ENCODE assay signal across 26 mouse cellular contexts in the genomic region with DNA sequence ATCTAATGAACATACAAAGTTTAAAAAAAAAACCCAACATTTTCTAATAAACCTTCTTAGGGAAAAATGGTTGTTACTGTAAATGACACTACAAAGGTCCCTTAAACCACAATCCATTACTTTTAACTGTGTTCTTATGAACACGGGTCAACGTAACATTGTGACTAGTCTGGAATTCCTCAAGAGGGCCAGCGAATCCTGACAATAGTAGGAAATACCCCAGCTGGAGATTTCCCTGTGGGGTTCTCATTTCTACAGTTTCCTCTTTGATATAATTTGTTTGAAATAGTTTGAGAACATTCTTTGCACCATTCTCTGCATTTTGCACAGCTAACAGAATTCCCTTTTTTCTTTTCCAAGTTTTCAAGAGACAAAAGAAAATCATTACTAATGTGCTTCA.
DNase-seq lines count a peak whose midpoint lies in the region; ATAC-seq and TF ChIP-seq lines count a peak whose summit lies in the region.
"Had no signal": no experiment of that assay in that cellular context is flagged by ENCODE, and none has a peak within 500 bp of the region (broad histone marks: within the 10 kb centered on the region; RNA-seq: fewer than 3 reads in every experiment).

No protein-coding gene starts in this region.

- H3K4me2 ChIP-seq in heart, embryonic 11.5 days, result no peak overlapping the region
- no peak overlapping the region for H3K4me2 ChIP-seq in lung, embryonic 14.5 days
- no peak overlapping the region for H3K4me2 ChIP-seq in lung, postnatal 0 days (replicated peaks; ENCODE audit: low read depth, low read length)
- H3K4me2 ChIP-seq: forebrain, embryonic 13.5 days; hindbrain, embryonic 14.5 days; midbrain, embryonic 15.5 days; neural tube, embryonic 15.5 days had no signal

- DNase-seq in heart, adult 9 months (ENCODE audit: low spot score in 2 of 2), result peak; percentile 38 to 46
- peak; percentile 19 for DNase-seq in kidney, adult 2 months
- DNase-seq in kidney, adult 18-20 months, result no peak
- peak; percentile 31 for DNase-seq in lung, embryonic 14.5 days
- no peak for DNase-seq in lung, postnatal 0 days (ENCODE audit: low spot score)
- no peak for DNase-seq in right cerebral cortex, adult 18-20 months
- DNase-seq: adrenal gland, postnatal 14 days; cerebellum, adult 11 months; cerebellum, adult 9-10 months; cerebellum, postnatal 36 days; gastrocnemius, postnatal 10 days; kidney, adult 8-10 months; liver; lung, adult 2 months; retina, postnatal 1 day; right cerebral cortex, postnatal 25 days; thymus, adult 2 months; thymus, postnatal 36 days had no signal

- TF ChIP-seq EP300 in lung, postnatal 0 days (IDR thresholded peaks at IDR 0.05), result no peak

- no peak for ATAC-seq in heart, embryonic 11.5 days (replicated peaks; ENCODE audit: insufficient number of reproducible peaks, low FRiP score, low TSS enrichment)
- no peak for ATAC-seq in lung, embryonic 14.5 days (ENCODE audit: insufficient read depth)
- no peak for ATAC-seq in lung, postnatal 0 days
- ATAC-seq: forebrain, embryonic 13.5 days; midbrain, embryonic 15.5 days; Patski had no signal

- H3K27ac ChIP-seq in heart, embryonic 11.5 days (ENCODE audit: low read depth, low read length), result no peak overlapping the region
- H3K27ac ChIP-seq in kidney, adult 2 months (ENCODE audit: insufficient read depth, low read depth, low read length), result no peak overlapping the region
- H3K27ac ChIP-seq in lung, embryonic 14.5 days (ENCODE audit: low read depth), result peak overlapping the region; percentile 10; the same call in 1 of the 2 replicates
- no peak overlapping the region for H3K27ac ChIP-seq in lung, postnatal 0 days (ENCODE audit: low read length)
- H3K27ac ChIP-seq: forebrain, embryonic 13.5 days; hindbrain, embryonic 14.5 days; liver, embryonic 14.5 days; midbrain, embryonic 10.5 days; midbrain, embryonic 15.5 days; neural tube, embryonic 15.5 days had no signal

- 49% methylated on average over 3 of the region's 3 CpGs for WGBS in heart, embryonic 11.5 days (ENCODE audit: insufficient replicate concordance)
- 54% methylated on average over 3 of the region's 3 CpGs for WGBS in kidney, adult 2 months
- 28% methylated on average over 3 of the region's 3 CpGs for WGBS in lung, embryonic 14.5 days
- 24% methylated on average over 3 of the region's 3 CpGs for WGBS in lung, postnatal 0 days

- no peaks in the 10 kb centered on the region for H3K9me3 ChIP-seq in heart, embryonic 11.5 days (replicated peaks; ENCODE audit: control insufficient read depth, low read length)
- H3K9me3 ChIP-seq in lung, embryonic 14.5 days (ENCODE audit: low read depth, low read length), result no peaks in the 10 kb centered on the region
- H3K9me3 ChIP-seq in lung, postnatal 0 days (ENCODE audit: low read length), result no peaks in the 10 kb centered on the region
- H3K9me3 ChIP-seq: forebrain, embryonic 13.5 days; midbrain, embryonic 10.5 days; midbrain, embryonic 15.5 days; neural tube, embryonic 15.5 days had no signal

- H3K36me3 ChIP-seq in heart, embryonic 11.5 days (ENCODE audit: control insufficient read depth, insufficient read depth, low read length), result no peaks in the 10 kb centered on the region
- no peaks in the 10 kb centered on the region for H3K36me3 ChIP-seq in kidney, adult 2 months (ENCODE audit: control insufficient read depth, insufficient read depth, low read length)
- H3K36me3 ChIP-seq in lung, embryonic 14.5 days (ENCODE audit: insufficient read depth), result no peaks in the 10 kb centered on the region
- H3K36me3 ChIP-seq in lung, postnatal 0 days (ENCODE audit: insufficient read depth, low read length), result no peaks in the 10 kb centered on the region
- H3K36me3 ChIP-seq: midbrain, embryonic 10.5 days; midbrain, embryonic 15.5 days; neural tube, embryonic 15.5 days had no signal

- H3K4me3 ChIP-seq in heart, embryonic 11.5 days (ENCODE audit: low read depth, low read length), result no peak overlapping the region
- no peak overlapping the region for H3K4me3 ChIP-seq in kidney, adult 2 months (ENCODE audit: insufficient read depth, low read depth, low read length)
- no peak overlapping the region for H3K4me3 ChIP-seq in lung, embryonic 14.5 days (ENCODE audit: low read depth, low read length)
- H3K4me3 ChIP-seq in lung, postnatal 0 days (ENCODE audit: low read depth, low read length), result no peak overlapping the region
- H3K4me3 ChIP-seq: forebrain, embryonic 13.5 days; midbrain, embryonic 10.5 days; midbrain, embryonic 15.5 days; neural tube, embryonic 15.5 days had no signal

- no peak for TF ChIP-seq POLR2A in kidney, adult 2 months (IDR thresholded peaks at IDR 0.05; ENCODE audit: low read depth, low read length)

- TF ChIP-seq CTCF in kidney, adult 2 months (conservative IDR thresholded peaks at IDR 0.05; ENCODE audit: insufficient read depth, insufficient read length, low read depth, low read length), result no peak
- no peak for TF ChIP-seq CTCF in lung, embryonic 14.5 days (IDR thresholded peaks at IDR 0.05; ENCODE audit: low read depth)
- no peak for TF ChIP-seq CTCF in lung, postnatal 0 days (IDR thresholded peaks at IDR 0.05)

- no peaks in the 10 kb centered on the region for H3K27me3 ChIP-seq in heart, embryonic 11.5 days (ENCODE audit: control insufficient read depth, insufficient read depth, low read length)
- H3K27me3 ChIP-seq in kidney, adult 2 months (replicated peaks; ENCODE audit: control insufficient read depth, insufficient read depth, low read length), result no peaks in the 10 kb centered on the region
- H3K27me3 ChIP-seq in lung, embryonic 14.5 days (ENCODE audit: insufficient read depth, low read length), result no peaks in the 10 kb centered on the region
- H3K27me3 ChIP-seq in lung, postnatal 0 days (replicated peaks; ENCODE audit: insufficient read depth, low read length), result no peaks in the 10 kb centered on the region
- H3K27me3 ChIP-seq: forebrain, embryonic 13.5 days; midbrain, embryonic 15.5 days; neural tube, embryonic 15.5 days had no signal

- 0 out of 2 replicates have a peak, but pooled peaks cover 2% of the 10 kb centered on the region for H3K4me1 ChIP-seq in heart, embryonic 11.5 days (ENCODE audit: control insufficient read depth, insufficient read depth, low read length)
- no peaks in the 10 kb centered on the region for H3K4me1 ChIP-seq in kidney, adult 2 months (ENCODE audit: control insufficient read depth, insufficient read depth, low read length)
- H3K4me1 ChIP-seq in lung, embryonic 14.5 days (ENCODE audit: insufficient read depth), result no peaks in the 10 kb centered on the region
- no peaks in the 10 kb centered on the region for H3K4me1 ChIP-seq in lung, postnatal 0 days (ENCODE audit: insufficient read depth, low read depth, low read length)
- H3K4me1 ChIP-seq: forebrain, embryonic 13.5 days; midbrain, embryonic 10.5 days; midbrain, embryonic 15.5 days; neural tube, embryonic 15.5 days had no signal

- no peak overlapping the region for H3K9ac ChIP-seq in heart, embryonic 11.5 days (ENCODE audit: low read depth, low read length)
- H3K9ac ChIP-seq in lung, embryonic 14.5 days, result no peak overlapping the region
- no peak overlapping the region for H3K9ac ChIP-seq in lung, postnatal 0 days (replicated peaks; ENCODE audit: low read depth)
- H3K9ac ChIP-seq: forebrain, embryonic 13.5 days; hindbrain, embryonic 14.5 days; liver, embryonic 14.5 days; midbrain, embryonic 15.5 days; neural tube, embryonic 15.5 days had no signal

Comparison
In these comparisons a context has a peak if more than half of its experiments do, and no peak if none do; other contexts are left out.
1. DNase-seq: peak in heart, adult 9 months (2 of 2), kidney, adult 2 months (single experiment) and lung, embryonic 14.5 days (single experiment); none in kidney, adult 18-20 months (single experiment), lung, postnatal 0 days (single experiment) and right cerebral cortex, adult 18-20 months (single experiment).